Mouse (Mus musculus) lung, postnatal 0 days (tissue): Measurements from ENCODE around the gene Prep.

Experiments
- CTCF ChIP-seq: IDR thresholded peaks from 2 replicates; pipeline ENCODE4 v1.5.1; 2016; ENCODE audit warnings: antibody characterized with exemption, mild to moderate bottlenecking
- EP300 ChIP-seq: IDR thresholded peaks from 2 replicates; pipeline ENCODE4 v1.6.1; 2016; ENCODE audit warnings: antibody characterized with exemption, mild to moderate bottlenecking, control low read depth

GRCm38 (mm10) chr10:45070929-45071813, 4.2 kb downstream of the Prep start:
- no peak for TF ChIP-seq CTCF
- TF ChIP-seq EP300: no peak
